Mouse (Mus musculus) hindbrain, embryonic 16.5 days (tissue): ENCODE data around the gene Stfa2l1. TPM values are rescaled to one million over a fixed set of nuclear protein-coding genes. Genes with fewer than 3 reads are reported as not detected.
A peak's percentile ranks its signal among the peaks of the same experiment; 100 is the strongest.
"Not testable (repeated sequence)": the region's sequence is repeated elsewhere in the genome, so short reads cannot be mapped to it uniquely, and the experiment has no call there.

Experiments used
- ATAC-seq: fragments of 200-750 bp; cut with Nextera tagmentation; 2 replicates; pipeline ENCODE4 v1.8.0; 2017; ENCODE audit warnings: moderate TSS enrichment, moderate library complexity
- H3K27ac ChIP-seq: fragments of 300-500 bp; sonication (generic); 2 replicates; pipeline ENCODE4 v1.5.1; 2014; ENCODE audit warnings: low read depth, mild to moderate bottlenecking, control low read depth, low read length, moderate library complexity
- H3K27me3 ChIP-seq: fragments of 300-500 bp; sonication (generic); replicated peaks from 2 replicates; pipeline ENCODE4 v1.6.1; 2014; ENCODE audit warnings: low read length; ENCODE audit not compliant: control insufficient read depth, insufficient read depth
- H3K36me3 ChIP-seq: fragments of 300-500 bp; sonication (generic); 2 replicates; pipeline ENCODE4 v1.6.1; 2014; ENCODE audit warnings: mild to moderate bottlenecking, low read length, moderate library complexity, mixed read lengths; ENCODE audit not compliant: control insufficient read depth, insufficient read depth
- H3K4me1 ChIP-seq: fragments of 300-500 bp; sonication (generic); 2 replicates; pipeline ENCODE4 v1.6.1; 2014; ENCODE audit warnings: low read depth, low read length; ENCODE audit not compliant: control insufficient read depth, insufficient read depth
- H3K4me2 ChIP-seq: fragments of 300-500 bp; sonication (generic); 2 replicates; pipeline ENCODE4 v1.6.1; 2014; ENCODE audit warnings: mild to moderate bottlenecking, low read length, control low read depth, moderate library complexity
- H3K4me3 ChIP-seq: fragments of 300-500 bp; sonication (generic); 2 replicates; pipeline ENCODE4 v1.5.1; 2014; ENCODE audit warnings: mild to moderate bottlenecking, low read length, control low read depth, moderate library complexity
- H3K9ac ChIP-seq: fragments of 300-500 bp; sonication (generic); 2 replicates; pipeline ENCODE4 v1.6.1; 2014; ENCODE audit warnings: low read depth, mild to moderate bottlenecking, control low read depth, low read length, moderate library complexity
- H3K9me3 ChIP-seq: fragments of 300-500 bp; sonication (generic); 2 replicates; pipeline ENCODE4 v1.6.1; 2014; ENCODE audit warnings: mild to moderate bottlenecking, low read length, moderate library complexity; ENCODE audit not compliant: control insufficient read depth
- whole genome bisulfite sequencing: fragments of 180-500 bp; shearing (Covaris S2); extraction: QIAGEN DNeasy Blood & Tissue Kit; methylation state at CpG from one replicate; pipeline ENCODE4 v1.1.7; 2014; 5-methylcytosine and 5-hydroxymethylcytosine counted together
- polyA plus RNA-seq: library from polyadenylated mRNA; unstranded; fragments of >200 nt; fragmentation: Nextera tagmentation; extraction: Ambion mirVana; gene quantifications from 2 replicates; pipeline ENCODE4 v1.2.1, GENCODE M21; 2015

Stfa2l1 gene
- polyA plus RNA-seq, 1 experiment from 2014 or later = not detected

DNA sequence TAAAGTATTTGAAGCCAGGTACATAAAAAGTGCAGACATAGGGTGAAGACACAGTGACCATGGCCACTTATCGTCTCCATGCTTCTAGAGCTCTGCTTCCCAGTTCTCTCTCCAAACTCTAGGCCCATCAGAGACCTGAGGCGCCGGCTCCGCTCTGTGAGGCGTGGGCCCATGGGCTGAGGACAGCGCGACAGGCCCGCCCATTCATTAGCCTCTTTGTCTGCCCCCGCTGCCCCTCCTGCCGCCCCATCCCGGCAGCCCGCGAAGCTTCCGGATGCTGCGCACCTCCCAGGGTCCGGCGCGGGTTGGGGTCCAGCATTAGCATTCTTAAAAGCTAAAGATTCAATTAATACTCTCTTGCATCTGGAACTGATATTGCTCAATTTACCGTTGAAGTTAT lies 42.6 kb downstream of the Stfa2l1 start:
- H3K4me2 ChIP-seq = peak overlapping the region; percentile 36
- H3K9ac ChIP-seq = no peak overlapping the region
- H3K9me3 ChIP-seq = no peaks in the 10 kb centered on the region
- no peak overlapping the region for H3K27ac ChIP-seq
- H3K4me3 ChIP-seq = no peak overlapping the region
- no peaks in the 10 kb centered on the region for H3K27me3 ChIP-seq
- no peaks in the 10 kb centered on the region for H3K4me1 ChIP-seq
- ATAC-seq = no peak
- 43% methylated on average over 19 of the region's 19 CpGs for WGBS
- H3K36me3 ChIP-seq = no peaks in the 10 kb centered on the region

DNA sequence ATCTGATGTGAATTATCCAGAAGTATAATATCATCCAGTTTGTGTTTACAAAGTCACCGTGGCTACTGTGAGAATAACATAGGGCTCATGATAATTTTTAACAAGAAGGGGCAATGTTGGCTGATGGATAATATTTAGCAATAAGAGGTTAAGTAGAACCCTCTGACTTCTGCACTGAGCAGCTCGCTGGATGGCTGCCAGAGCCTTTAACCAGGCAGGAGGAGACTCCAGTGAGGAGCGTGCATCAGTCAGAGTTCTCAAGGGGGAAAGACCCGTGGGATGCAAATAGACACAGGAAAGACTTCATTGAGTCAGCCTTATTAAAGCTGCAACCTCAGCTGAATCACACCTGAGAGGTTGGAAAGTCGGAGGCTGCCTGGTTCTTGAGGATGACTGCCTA lies 47.2 kb downstream of the Stfa2l1 start:
- no peak for ATAC-seq
- no peak overlapping the region for H3K27ac ChIP-seq
- WGBS = 73% methylated on average over 5 of the region's 5 CpGs

DNA sequence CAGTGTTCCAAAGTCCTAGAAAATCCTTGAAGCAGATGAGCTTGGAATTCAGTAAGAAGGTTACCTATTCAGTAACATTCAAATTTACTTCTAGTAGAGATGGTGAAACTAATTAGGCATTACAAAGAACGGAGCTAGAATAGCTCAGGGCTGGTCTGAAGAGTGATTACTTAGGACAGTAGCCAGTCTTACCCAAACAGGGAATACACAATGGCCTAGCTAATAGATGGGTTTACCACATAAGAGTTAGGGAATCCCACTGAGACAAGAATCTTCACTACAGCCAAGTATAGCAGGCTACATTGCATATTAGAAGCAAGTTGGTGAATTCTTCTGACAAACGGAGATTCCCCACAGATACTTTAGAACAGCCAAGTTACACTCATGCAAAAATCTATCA lies 49.1 kb downstream of the Stfa2l1 start:
- ATAC-seq, H3K27ac ChIP-seq, H3K4me2 ChIP-seq, H3K9ac ChIP-seq, H3K9me3 ChIP-seq, H3K4me1 ChIP-seq, H3K36me3 ChIP-seq, H3K27me3 ChIP-seq, H3K4me3 ChIP-seq: not testable (repeated sequence)
- WGBS = 37% methylated on average over 2 of the region's 2 CpGs

More for the DNA sequence above, 47.2 kb downstream of the Stfa2l1 start:
- Histone ChIP-seq H3K9me3 (no peaks in the 10 kb centered on the region), H3K4me1 (no peaks in the 10 kb centered on the region), H3K27me3 (no peaks in the 10 kb centered on the region), H3K4me2 (no peak overlapping the region), H3K36me3 (no peaks in the 10 kb centered on the region), H3K9ac (no peak overlapping the region), H3K4me3 (no peak overlapping the region)

DNA sequence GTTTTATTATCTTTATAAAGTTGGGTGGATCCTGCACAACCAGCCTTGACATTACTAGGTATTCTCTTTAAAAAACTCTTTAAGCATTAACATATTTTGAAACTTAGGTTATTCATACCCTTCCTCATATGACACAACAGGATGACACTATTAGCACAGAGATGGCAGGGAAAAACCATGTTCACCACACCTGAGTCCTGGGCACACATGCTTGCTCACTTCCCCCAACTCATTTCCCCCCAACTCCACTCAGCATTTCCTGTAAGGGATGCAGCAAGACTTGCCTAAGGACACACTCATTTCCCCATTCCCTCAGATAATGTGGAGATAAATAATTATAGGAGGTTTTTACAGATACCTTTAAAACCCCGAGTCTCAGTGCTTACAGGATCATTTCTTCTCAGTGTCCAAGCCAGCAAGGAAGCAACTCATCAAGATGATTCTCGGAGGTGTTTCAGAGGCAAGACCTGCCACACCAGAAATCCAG lies 53.4 kb downstream of the Stfa2l1 start, which contains the start of gene Gm5416:
Gene Gm5416, plus strand, starts transcription at position 437 of the 487 bp plus-strand sequence.
- WGBS = 88% methylated on average over 2 of the region's 2 CpGs
- no peak within 1 kb of the TSS for H3K9ac ChIP-seq
- no peaks in the 10 kb centered on the region for H3K9me3 ChIP-seq
- no peaks in the 10 kb centered on the region for H3K4me1 ChIP-seq
- no peak within 1 kb of the TSS for H3K4me3 ChIP-seq
- H3K4me2 ChIP-seq = no peak within 1 kb of the TSS
- no peak within 1 kb of the TSS for H3K27ac ChIP-seq
- H3K27me3 ChIP-seq = no peaks in the 10 kb centered on the region
- no peaks in the 10 kb centered on the region for H3K36me3 ChIP-seq
- ATAC-seq = no peak

Other genes with a start within 250 kb of the Stfa2l1 start
- gene Parp9, start 218.3 kb upstream of the Stfa2l1 start, polyA plus RNA-seq = 1.8 and 2.2 TPM in 2 replicates
- 1.4 and 1.5 TPM in 2 replicates for gene Dtx3l, start 217.7 kb upstream of the Stfa2l1 start, polyA plus RNA-seq
- gene Kpna1, start 178.1 kb upstream of the Stfa2l1 start, polyA plus RNA-seq = 64.3 and 80.6 TPM in 2 replicates
- 10.2 and 11.9 TPM in 2 replicates for gene Wdr5b, start 115.6 kb upstream of the Stfa2l1 start, polyA plus RNA-seq
- gene Fam162a, start 85.2 kb upstream of the Stfa2l1 start, polyA plus RNA-seq = 136 and 144 TPM in 2 replicates
- 29.1 and 29.6 TPM in 2 replicates for gene Ccdc58, start 85.1 kb upstream of the Stfa2l1 start, polyA plus RNA-seq
- gene Csta1, start 25.6 kb upstream of the Stfa2l1 start, polyA plus RNA-seq = not detected in 2 replicates
- gene Gm5483, start 27.4 kb downstream of the Stfa2l1 start, polyA plus RNA-seq = 0.98 TPM in 1 of 2 replicates, not detected in the other
- not detected in 2 replicates for gene Gm5416, start 53.6 kb downstream of the Stfa2l1 start, polyA plus RNA-seq
- 0.56 TPM in 1 of 2 replicates, not detected in the other for gene 2010005H15Rik, start 64.7 kb downstream of the Stfa2l1 start, polyA plus RNA-seq
- gene Stfa1, start 120.1 kb downstream of the Stfa2l1 start, polyA plus RNA-seq = 1.2 and 1.3 TPM in 2 replicates
- gene BC117090, start 177.5 kb downstream of the Stfa2l1 start, polyA plus RNA-seq = not detected in 2 replicates
- 0.81 and 1.3 TPM in 2 replicates for gene BC100530, start 210.9 kb downstream of the Stfa2l1 start, polyA plus RNA-seq